Mouse (Mus musculus) kidney, postnatal 0 days (tissue): ENCODE measurements around the gene Tcea3. TPM values are rescaled to one million over a fixed set of nuclear protein-coding genes. Genes with fewer than 3 reads are reported as not detected.

Source experiments
- ATAC-seq: fragments of 200-750 bp; cut with Nextera tagmentation; replicated peaks from 2 replicates; pipeline ENCODE4 v1.8.0; 2017; ENCODE audit warnings: low read depth, moderate number of reproducible peaks, moderate TSS enrichment, moderate library complexity; ENCODE audit not compliant: low FRiP score
- DNase-seq: peaks from one replicate; pipeline ENCODE4 v3.0.0-alpha.2; 2016; ENCODE audit warnings: low spot score
- H3K27ac ChIP-seq: fragments of 300-500 bp; sonication (generic); 2 replicates; pipeline ENCODE4 v1.5.1; 2014; ENCODE audit warnings: mild to moderate bottlenecking
- H3K27me3 ChIP-seq: fragments of 300-500 bp; sonication (generic); 2 replicates; pipeline ENCODE4 v1.6.1; 2014; ENCODE audit warnings: low read length, mixed read lengths; ENCODE audit not compliant: insufficient read depth
- H3K36me3 ChIP-seq: fragments of 300-500 bp; sonication (generic); 2 replicates; pipeline ENCODE4 v1.6.1; 2014; ENCODE audit warnings: low read length, mixed read lengths; ENCODE audit not compliant: insufficient read depth
- H3K4me1 ChIP-seq: fragments of 300-500 bp; sonication (generic); replicated peaks from 2 replicates; pipeline ENCODE4 v1.6.1; 2014; ENCODE audit warnings: antibody characterized with exemption, low read length, mixed read lengths; ENCODE audit not compliant: insufficient read depth
- H3K4me2 ChIP-seq: fragments of 300-500 bp; sonication (generic); 2 replicates; pipeline ENCODE4 v1.6.1; 2014; ENCODE audit warnings: mild to moderate bottlenecking, low read length, moderate library complexity, mixed read lengths
- H3K4me3 ChIP-seq: fragments of 300-500 bp; sonication (generic); replicated peaks from 2 replicates; pipeline ENCODE4 v1.5.1; 2014; ENCODE audit warnings: low read depth, low read length
- H3K9ac ChIP-seq: fragments of 300-500 bp; sonication (generic); 2 replicates; pipeline ENCODE4 v1.6.1; 2014; ENCODE audit warnings: low read depth, low read length
- H3K9me3 ChIP-seq: fragments of 300-500 bp; sonication (generic); replicated peaks from 2 replicates; pipeline ENCODE4 v1.6.1; 2016; ENCODE audit warnings: low read length, inconsistent platforms, mixed read lengths
- CTCF ChIP-seq: IDR thresholded peaks from 2 replicates; pipeline ENCODE4 v1.5.1; 2016; ENCODE audit warnings: antibody characterized with exemption, low read depth, mild to moderate bottlenecking, moderate library complexity
- WGBS: fragments of 180-500 bp; shearing (Covaris S2); extraction: QIAGEN DNeasy Blood & Tissue Kit; methylation state at CpG from one replicate; pipeline ENCODE4 v1.1.7; 2014; 5-methylcytosine and 5-hydroxymethylcytosine counted together
- polyA plus RNA-seq: library from polyadenylated mRNA; unstranded; fragments of >200 nt; fragmentation: Nextera tagmentation; extraction: Ambion mirVana; gene quantifications from 2 replicates; pipeline ENCODE4 v1.2.1, GENCODE M21; 2015

Tcea3 gene
- 11.2 and 12.3 TPM in 2 replicates for polyA plus RNA-seq

GRCm38 (mm10) chr4:136247729-136248463 lies at the start of gene Tcea3:
TSS of gene Tcea3 (plus strand) at chr4:136247729.
- Histone ChIP-seq H3K9me3 (no peaks in the 10 kb centered on the region), H3K4me2 (peak within 1 kb of the TSS; percentile 79), H3K9ac (peak within 1 kb of the TSS; percentile 46), H3K36me3 (no peaks in the 10 kb centered on the region), H3K27me3 (peaks cover 22% of the 10 kb centered on the region; the same call in 1 of the 2 replicates), H3K4me3 (peak within 1 kb of the TSS; percentile 43), H3K27ac (no peak within 1 kb of the TSS), H3K4me1 (peaks cover 13% of the 10 kb centered on the region)
- DNase-seq: no peak
- 1% methylated on average over 46 of the region's 46 CpGs for WGBS
- ATAC-seq: peak; percentile 52; the same call in 1 of the 2 replicates
- no peak for TF ChIP-seq CTCF

- H3K27me3 ChIP-seq: no peaks in the 10 kb centered on the region
- no peaks in the 10 kb centered on the region for H3K4me1 ChIP-seq
- H3K9ac ChIP-seq: no peak overlapping the region
- WGBS: 78% methylated on average over 7 of the region's 7 CpGs
- H3K36me3 ChIP-seq: peaks cover 3% of the 10 kb centered on the region; the same call in 1 of the 2 replicates
- no peak overlapping the region for H3K4me3 ChIP-seq
- no peak for DNase-seq
- H3K4me2 ChIP-seq: no peak overlapping the region
- no peak overlapping the region for H3K27ac ChIP-seq
- H3K9me3 ChIP-seq: no peaks in the 10 kb centered on the region
- no peak for TF ChIP-seq CTCF
- ATAC-seq: no peak
Measured at GRCm38 (mm10) chr4:136198846-136199245, 48.7 kb upstream of the Tcea3 start.

GRCm38 (mm10) chr4:136199562-136200292 lies 47.8 kb upstream of the Tcea3 start:
- Histone ChIP-seq H3K27me3 (no peaks in the 10 kb centered on the region), H3K4me1 (no peaks in the 10 kb centered on the region), H3K4me3 (no peak overlapping the region), H3K36me3 (no peaks in the 10 kb centered on the region), H3K4me2 (no peak overlapping the region), H3K27ac (no peak overlapping the region), H3K9me3 (no peaks in the 10 kb centered on the region), H3K9ac (no peak overlapping the region)
- WGBS: 29% methylated on average over 9 of the region's 9 CpGs
- ATAC-seq: no peak
- DNase-seq: peak; percentile 84
- peak; percentile 94 for TF ChIP-seq CTCF

- Histone ChIP-seq H3K4me1 (peaks cover 8% of the 10 kb centered on the region; the same call in 1 of the 2 replicates), H3K4me2 (no peak overlapping the region), H3K4me3 (no peak overlapping the region), H3K9ac (no peak overlapping the region), H3K27ac (no peak overlapping the region), H3K36me3 (no peaks in the 10 kb centered on the region), H3K27me3 (no peaks in the 10 kb centered on the region), H3K9me3 (no peaks in the 10 kb centered on the region)
- DNase-seq (peak; percentile 92), ATAC-seq (peak; percentile 63; the same call in 1 of the 2 replicates)
- peak; percentile 90 for TF ChIP-seq CTCF
- WGBS: 8% methylated on average over 9 of the region's 9 CpGs
Measured at GRCm38 (mm10) chr4:136202509-136202908, 45.0 kb upstream of the Tcea3 start.

- H3K36me3 ChIP-seq: no peaks in the 10 kb centered on the region
- TF ChIP-seq CTCF: no peak
- no peak overlapping the region for H3K4me3 ChIP-seq
- no peak overlapping the region for H3K9ac ChIP-seq
- peaks cover 8% of the 10 kb centered on the region; the same call in 1 of the 2 replicates for H3K4me1 ChIP-seq
- no peaks in the 10 kb centered on the region for H3K27me3 ChIP-seq
- no peak overlapping the region for H3K27ac ChIP-seq
- DNase-seq (no peak), ATAC-seq (no peak)
- H3K4me2 ChIP-seq: no peak overlapping the region
- 74% methylated on average over 2 of the region's 2 CpGs for WGBS
- H3K9me3 ChIP-seq: no peaks in the 10 kb centered on the region
Measured at GRCm38 (mm10) chr4:136204775-136205174, 42.8 kb upstream of the Tcea3 start.
